Mouse (Mus musculus) embryonic facial prominence, embryonic 13.5 days (tissue): ENCODE data around the gene 4930469K13Rik. TPM values are rescaled to one million over a fixed set of nuclear protein-coding genes. Genes with fewer than 3 reads are reported as not detected.

Experiments
- ATAC-seq: fragments of 200-750 bp; cut with Nextera tagmentation; 2 replicates; pipeline ENCODE4 v1.8.0; 2017; ENCODE audit warnings: low read depth; ENCODE audit not compliant: insufficient number of reproducible peaks, insufficient read depth, low FRiP score, low TSS enrichment
- H3K27ac ChIP-seq: fragments of 300-500 bp; sonication (generic); 2 replicates; pipeline ENCODE4 v1.5.1; 2015; ENCODE audit warnings: moderate library complexity, mild to moderate bottlenecking, inconsistent platforms
- H3K27me3 ChIP-seq: fragments of 300-500 bp; sonication (generic); 2 replicates; pipeline ENCODE4 v1.6.1; 2015; ENCODE audit warnings: mild to moderate bottlenecking, inconsistent platforms
- H3K36me3 ChIP-seq: fragments of 300-500 bp; sonication (generic); 2 replicates; pipeline ENCODE4 v1.6.1; 2015; ENCODE audit warnings: mild to moderate bottlenecking, inconsistent platforms
- H3K4me1 ChIP-seq: fragments of 300-500 bp; sonication (generic); 2 replicates; pipeline ENCODE4 v1.6.1; 2015; ENCODE audit warnings: inconsistent platforms
- H3K4me2 ChIP-seq: fragments of 300-500 bp; sonication (generic); 2 replicates; pipeline ENCODE4 v1.6.1; 2015; ENCODE audit warnings: moderate library complexity, mild to moderate bottlenecking, inconsistent platforms
- H3K4me3 ChIP-seq: fragments of 300-500 bp; sonication (generic); 2 replicates; pipeline ENCODE4 v1.5.1; 2015; ENCODE audit warnings: mild to moderate bottlenecking, inconsistent platforms
- H3K9ac ChIP-seq: fragments of 300-500 bp; sonication (generic); 2 replicates; pipeline ENCODE4 v1.6.1; 2015; ENCODE audit warnings: mild to moderate bottlenecking, inconsistent platforms
- H3K9me3 ChIP-seq: fragments of 300-500 bp; sonication (generic); 2 replicates; pipeline ENCODE4 v1.6.1; 2016; ENCODE audit warnings: inconsistent platforms
- WGBS: fragments of 180-500 bp; shearing (Covaris S2); methylation state at CpG from one replicate; pipeline ENCODE4 v1.1.7; 2015; ENCODE audit warnings: mixed read lengths; 5-methylcytosine and 5-hydroxymethylcytosine counted together
- polyA plus RNA-seq: library from polyadenylated mRNA; unstranded; fragments of >200 nt; fragmentation: Nextera tagmentation; extraction: Ambion mirVana; gene quantifications from 2 replicates; pipeline ENCODE4 v1.2.1, GENCODE M21; 2015

Gene 4930469K13Rik
- polyA plus RNA-seq, 1 experiment from 2014 or later = 1.1 TPM

DNA sequence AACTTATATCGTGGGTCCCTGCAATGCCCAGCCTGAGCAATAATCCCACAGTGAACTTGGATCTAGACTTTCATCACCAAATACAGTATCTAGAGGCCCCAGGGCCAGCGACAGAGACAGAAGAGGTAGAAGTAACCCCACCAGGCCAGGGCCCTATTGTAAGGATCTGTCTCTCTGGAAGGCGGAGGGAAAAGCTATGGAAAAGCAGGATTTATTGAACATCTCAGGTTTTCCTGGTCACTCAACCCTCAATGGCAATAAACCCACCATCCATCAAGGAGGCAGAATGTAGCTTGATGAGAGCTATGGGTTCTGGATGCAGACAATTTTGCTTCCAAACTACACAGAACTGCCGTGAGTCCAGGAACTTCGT, 95.8 kb downstream of the 4930469K13Rik start:
- Histone ChIP-seq H3K36me3 (no peaks in the 10 kb centered on the region), H3K27me3 (no peaks in the 10 kb centered on the region), H3K27ac (no peak overlapping the region), H3K9me3 (no peaks in the 10 kb centered on the region), H3K9ac (no peak overlapping the region), H3K4me3 (no peak overlapping the region), H3K4me2 (no peak overlapping the region), H3K4me1 (no peaks in the 10 kb centered on the region)
- no peak for ATAC-seq
- WGBS = 77% methylated on average over 5 of the region's 5 CpGs

DNA sequence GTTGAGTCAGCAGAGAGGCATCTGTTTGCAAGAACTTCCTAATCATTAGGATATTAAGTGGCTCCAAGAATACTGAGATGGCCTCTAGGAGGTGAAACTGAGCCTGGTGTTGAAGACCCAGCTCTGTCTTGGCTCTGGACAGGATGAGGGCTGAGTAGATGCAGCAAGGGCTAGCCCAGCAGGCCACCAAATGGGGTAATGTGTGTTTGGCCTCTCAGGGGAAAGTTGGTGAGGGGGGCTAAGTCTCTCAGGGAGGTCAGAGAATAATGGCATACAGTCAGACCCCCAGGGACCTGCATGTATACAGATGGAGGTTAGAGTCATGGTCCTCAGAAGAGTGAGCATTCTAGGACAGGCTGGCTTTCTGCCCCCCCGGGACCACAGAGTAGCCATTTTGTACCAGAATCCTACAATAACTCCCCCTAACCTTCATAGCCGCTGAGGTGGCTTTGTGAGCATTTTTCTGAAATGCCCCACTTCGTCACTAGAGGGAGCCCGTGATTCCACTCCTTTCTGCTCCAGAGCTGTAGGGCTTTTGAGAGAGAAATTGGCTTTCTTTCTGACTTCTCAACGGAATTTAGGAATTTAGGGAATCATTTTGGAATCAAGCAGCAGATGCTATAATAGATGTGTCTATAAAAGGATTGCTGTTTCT, 96.3 kb downstream of the 4930469K13Rik start:
- no peaks in the 10 kb centered on the region for H3K27me3 ChIP-seq
- no peak overlapping the region for H3K27ac ChIP-seq
- ATAC-seq = no peak
- H3K36me3 ChIP-seq = no peaks in the 10 kb centered on the region
- H3K9me3 ChIP-seq = no peaks in the 10 kb centered on the region
- 11% methylated on average over 5 of the region's 5 CpGs for WGBS
- H3K9ac ChIP-seq = no peak overlapping the region
- H3K4me2 ChIP-seq = no peak overlapping the region
- no peak overlapping the region for H3K4me3 ChIP-seq
- no peaks in the 10 kb centered on the region for H3K4me1 ChIP-seq

DNA sequence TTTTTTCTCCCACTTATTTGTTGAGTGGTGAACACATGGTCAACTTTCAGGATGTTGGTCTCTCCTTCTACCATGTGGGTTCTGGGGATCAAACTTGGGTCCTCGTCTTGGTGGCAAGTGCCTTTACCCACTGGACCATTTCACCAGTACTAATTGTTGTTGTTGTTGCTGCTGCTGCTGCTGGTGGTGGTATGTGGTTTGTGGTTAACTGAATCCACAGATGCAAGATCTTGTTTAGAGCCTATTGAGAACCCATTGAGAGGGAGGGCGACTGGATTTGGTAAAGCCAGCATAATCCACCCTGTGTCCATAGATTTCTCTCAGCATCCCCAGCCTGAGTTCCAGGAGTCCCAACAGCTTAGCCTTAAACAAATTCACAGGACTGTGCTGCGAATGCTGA, 97.9 kb downstream of the 4930469K13Rik start:
- 76% methylated on average over 3 of the region's 3 CpGs for WGBS
- Histone ChIP-seq H3K27ac (no peak overlapping the region), H3K9ac (no peak overlapping the region), H3K4me1 (no peaks in the 10 kb centered on the region), H3K27me3 (no peaks in the 10 kb centered on the region), H3K36me3 (no peaks in the 10 kb centered on the region), H3K4me3 (no peak overlapping the region), H3K9me3 (no peaks in the 10 kb centered on the region), H3K4me2 (no peak overlapping the region)
- ATAC-seq = no peak

DNA sequence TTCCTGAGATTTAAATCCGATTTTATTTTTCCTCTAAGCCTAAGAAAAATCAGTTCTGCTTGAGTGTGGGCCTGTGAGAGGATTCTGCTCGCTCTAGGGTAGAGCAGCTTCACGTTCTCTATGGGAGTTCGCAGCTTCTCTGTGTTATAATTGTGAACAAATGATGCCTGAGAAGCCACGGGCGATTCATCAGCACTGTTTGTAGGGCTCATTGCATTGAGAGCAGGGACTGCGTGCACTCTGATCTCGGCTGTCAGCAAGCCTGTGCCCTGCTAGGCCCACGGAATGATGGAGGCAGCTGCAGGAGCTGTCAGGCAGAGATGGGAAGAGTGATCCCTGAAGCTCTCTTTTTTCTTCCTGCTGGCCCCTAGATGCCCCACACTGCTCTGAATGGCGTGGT, 100.1 kb downstream of the 4930469K13Rik start:
- Histone ChIP-seq H3K36me3 (no peaks in the 10 kb centered on the region), H3K4me1 (peaks cover 4% of the 10 kb centered on the region; the same call in 1 of the 2 replicates), H3K4me2 (no peak overlapping the region), H3K9me3 (no peaks in the 10 kb centered on the region), H3K4me3 (no peak overlapping the region), H3K27ac (no peak overlapping the region), H3K27me3 (peaks cover 10% of the 10 kb centered on the region; the same call in 1 of the 2 replicates), H3K9ac (no peak overlapping the region)
- no peak for ATAC-seq
- WGBS = 55% methylated on average over 10 of the region's 10 CpGs

DNA sequence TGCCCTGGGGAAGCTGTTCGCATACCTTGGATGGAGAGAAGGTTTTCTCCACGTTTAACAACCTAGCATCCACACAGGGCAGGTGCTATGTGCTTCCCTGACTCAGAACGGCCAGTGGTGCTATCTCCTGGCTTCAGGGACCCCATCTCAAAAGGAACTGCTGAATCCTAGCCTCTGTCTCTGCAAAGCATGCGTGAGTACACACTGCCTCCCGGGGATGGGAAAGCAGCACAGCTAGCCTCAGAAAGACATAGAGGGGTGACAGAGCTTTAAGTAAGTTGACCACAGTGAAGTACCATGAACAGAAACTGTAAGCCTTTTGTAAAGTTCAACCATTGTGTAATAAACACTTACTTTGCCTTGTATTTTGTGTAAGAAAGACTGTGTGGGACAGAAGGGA, 104.9 kb downstream of the 4930469K13Rik start:
- H3K4me2 ChIP-seq = 0 out of 2 replicates have a peak overlapping the region, but pooled peaks have one; percentile 48
- H3K27me3 ChIP-seq = peaks cover 29% of the 10 kb centered on the region
- no peak overlapping the region for H3K4me3 ChIP-seq
- H3K9ac ChIP-seq = no peak overlapping the region
- no peak for ATAC-seq
- WGBS = 67% methylated on average over 5 of the region's 5 CpGs
- no peak overlapping the region for H3K27ac ChIP-seq
- H3K4me1 ChIP-seq = peaks cover 10% of the 10 kb centered on the region
- H3K9me3 ChIP-seq = no peaks in the 10 kb centered on the region
- H3K36me3 ChIP-seq = no peaks in the 10 kb centered on the region

DNA sequence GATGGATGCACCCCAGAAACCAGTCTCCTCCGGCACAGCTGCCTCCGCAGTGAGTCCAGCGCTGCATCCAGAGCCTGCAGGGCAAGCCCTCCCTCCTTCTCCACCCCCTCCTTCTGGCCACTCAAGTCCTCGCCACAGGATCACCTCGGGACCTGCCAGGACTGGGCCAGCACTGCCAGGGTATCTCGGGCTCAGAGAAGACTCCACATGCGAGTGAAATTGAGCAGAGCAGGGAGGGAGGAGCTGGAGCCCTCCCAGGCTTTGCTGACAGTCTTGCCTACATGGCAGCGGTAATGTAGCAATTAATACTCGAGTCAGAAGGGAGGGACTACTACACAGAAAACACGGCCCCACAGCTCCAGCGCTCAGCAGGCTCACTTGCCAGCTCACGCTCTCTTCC, 105.4 kb downstream of the 4930469K13Rik start, which contains the start of gene Kcnip1:
Gene Kcnip1 (minus strand): TSS at position 215 of the 400 bp plus-strand sequence.
- H3K4me3 ChIP-seq = no peak within 1 kb of the TSS
- 0 out of 2 replicates have a peak, but pooled peaks have one; percentile 39 for ATAC-seq
- H3K9ac ChIP-seq = 0 out of 2 replicates have a peak within 1 kb of the TSS, but pooled peaks have one; percentile 16
- H3K4me2 ChIP-seq = peak within 1 kb of the TSS; percentile 48
- H3K27ac ChIP-seq = no peak within 1 kb of the TSS
- WGBS = 22% methylated on average over 12 of the region's 12 CpGs
- peaks cover 29% of the 10 kb centered on the region for H3K27me3 ChIP-seq
- no peaks in the 10 kb centered on the region for H3K9me3 ChIP-seq
- H3K36me3 ChIP-seq = no peaks in the 10 kb centered on the region
- H3K4me1 ChIP-seq = peaks cover 10% of the 10 kb centered on the region

DNA sequence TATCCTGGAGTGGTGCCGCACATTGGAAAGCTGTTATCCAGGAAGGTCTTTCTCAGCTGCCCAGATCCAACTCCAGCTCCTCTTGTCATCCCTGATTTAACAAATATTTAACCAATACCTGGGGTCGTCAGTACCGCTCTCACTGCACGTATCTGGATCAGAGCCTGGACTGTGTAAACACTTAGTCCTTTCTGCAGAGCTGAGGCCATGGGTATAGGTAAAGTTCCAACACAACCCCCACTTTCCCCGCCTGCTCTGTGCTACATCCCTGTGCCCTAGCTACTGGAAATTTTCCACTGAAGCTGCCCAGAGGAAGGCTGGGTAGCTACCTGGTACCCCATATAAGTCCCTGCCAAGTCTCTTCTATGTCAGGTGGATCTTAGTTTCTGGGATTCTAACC, 108.4 kb downstream of the 4930469K13Rik start:
- Histone ChIP-seq H3K9me3 (no peaks in the 10 kb centered on the region), H3K4me2 (no peak overlapping the region), H3K27me3 (peaks cover 26% of the 10 kb centered on the region), H3K27ac (no peak overlapping the region), H3K4me3 (no peak overlapping the region), H3K36me3 (no peaks in the 10 kb centered on the region), H3K4me1 (peaks cover 10% of the 10 kb centered on the region), H3K9ac (no peak overlapping the region)
- 85% methylated on average over 5 of the region's 5 CpGs for WGBS
- ATAC-seq = no peak

DNA sequence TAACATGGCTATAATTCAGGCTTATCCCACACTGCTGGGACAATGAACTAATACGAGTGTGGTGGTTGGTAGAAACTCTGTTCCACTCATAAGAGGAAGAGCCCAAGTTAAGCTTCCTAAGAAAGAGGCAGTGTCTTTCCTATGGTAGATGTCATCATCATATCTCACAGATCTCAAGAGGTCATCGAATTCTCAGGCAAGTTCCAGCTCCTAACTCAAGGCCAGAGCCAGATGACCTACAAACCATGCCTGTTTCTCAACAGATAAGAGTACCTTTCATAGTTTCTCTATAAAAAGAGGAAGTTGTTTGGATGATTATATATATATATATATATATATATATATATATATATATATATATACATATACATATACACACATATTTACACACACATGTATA, 111.8 kb downstream of the 4930469K13Rik start:
- Histone ChIP-seq H3K4me1 (no peaks in the 10 kb centered on the region), H3K27ac (no peak overlapping the region), H3K9me3 (no peaks in the 10 kb centered on the region), H3K4me3 (no peak overlapping the region), H3K4me2 (no peak overlapping the region), H3K9ac (no peak overlapping the region), H3K27me3 (peaks cover 5% of the 10 kb centered on the region; the same call in 1 of the 2 replicates), H3K36me3 (no peaks in the 10 kb centered on the region)
- ATAC-seq = no peak
- 88% methylated on average over 2 of the region's 2 CpGs for WGBS

DNA sequence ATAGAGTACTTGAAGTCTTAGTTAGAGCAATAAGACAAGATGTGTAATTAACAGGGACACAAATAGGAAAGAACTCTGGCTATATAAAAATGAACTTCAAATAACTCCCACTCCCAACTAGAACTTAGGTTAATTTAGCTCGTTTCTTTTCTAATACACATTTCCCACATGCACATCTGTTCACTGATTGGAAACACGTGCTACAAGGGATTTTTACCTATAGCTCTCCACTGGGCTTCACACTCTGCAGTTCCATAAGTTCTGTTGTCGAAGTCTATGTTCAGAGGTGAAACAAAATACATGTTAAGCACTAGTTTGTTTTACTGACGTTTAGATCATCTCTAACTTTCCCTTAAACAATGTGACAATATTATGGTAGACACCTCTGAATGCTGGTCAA, 118.2 kb downstream of the 4930469K13Rik start:
- no peaks in the 10 kb centered on the region for H3K27me3 ChIP-seq
- 38% methylated on average over 4 of the region's 4 CpGs for WGBS
- no peak for ATAC-seq
- no peaks in the 10 kb centered on the region for H3K36me3 ChIP-seq
- no peak overlapping the region for H3K9ac ChIP-seq
- H3K27ac ChIP-seq = no peak overlapping the region
- H3K4me1 ChIP-seq = no peaks in the 10 kb centered on the region
- no peak overlapping the region for H3K4me3 ChIP-seq
- H3K9me3 ChIP-seq = no peaks in the 10 kb centered on the region
- H3K4me2 ChIP-seq = no peak overlapping the region

DNA sequence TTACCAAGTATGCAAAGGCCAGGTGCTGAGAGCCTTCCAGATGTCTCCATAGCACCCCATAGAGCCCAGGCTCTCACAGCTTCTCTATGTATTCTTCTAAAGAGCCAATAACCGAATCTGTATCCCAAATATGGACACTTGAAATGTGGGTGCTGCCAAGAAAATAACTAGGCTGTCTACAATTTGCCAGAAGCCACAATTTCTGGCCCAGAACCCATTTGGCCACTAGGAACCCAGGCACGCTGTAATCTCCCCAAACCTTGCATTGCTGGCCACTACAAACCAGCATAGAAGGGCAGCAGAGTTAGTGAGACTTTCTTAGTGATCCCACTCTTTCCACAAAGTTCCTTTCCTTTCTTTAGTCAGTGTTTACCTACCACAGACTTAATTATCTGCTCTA, 123.2 kb downstream of the 4930469K13Rik start:
- H3K36me3 ChIP-seq = no peaks in the 10 kb centered on the region
- no peak for ATAC-seq

DNA sequence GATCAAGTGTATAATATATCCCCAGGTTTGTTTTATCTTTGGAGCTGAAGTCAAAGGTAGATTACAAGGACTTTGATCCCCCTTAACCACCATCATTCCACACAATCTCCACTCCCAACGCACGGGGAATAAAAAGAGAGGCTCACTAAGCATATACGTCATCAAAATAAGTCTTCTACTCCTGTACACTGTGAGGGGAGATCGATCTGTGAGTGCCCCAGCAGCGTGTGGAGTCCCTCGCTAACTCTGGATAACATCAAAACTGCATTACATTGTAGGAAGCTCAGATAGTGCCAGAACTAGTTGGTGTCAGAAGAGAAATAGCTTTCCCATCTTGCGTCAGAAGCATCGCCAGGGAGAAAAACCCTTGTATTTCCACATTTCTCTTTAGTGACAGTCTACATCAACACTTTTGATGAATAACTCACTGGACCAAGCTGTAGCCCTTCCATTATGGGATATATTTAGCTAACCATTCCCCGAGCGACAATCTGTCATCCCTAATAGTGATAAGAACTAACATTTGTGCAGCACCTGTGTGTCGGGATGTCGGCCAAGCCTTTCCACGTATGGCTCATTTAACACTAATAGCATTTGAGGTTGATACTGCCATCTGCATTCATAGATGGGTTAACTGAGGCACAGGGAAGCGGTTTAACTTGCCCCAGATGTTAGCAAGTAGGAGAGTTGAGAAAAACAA, 123.9 kb downstream of the 4930469K13Rik start:
- H3K27ac ChIP-seq = no peak overlapping the region
- H3K9me3 ChIP-seq = no peaks in the 10 kb centered on the region
- peaks cover 4% of the 10 kb centered on the region; the same call in 1 of the 2 replicates for H3K27me3 ChIP-seq
- no peak overlapping the region for H3K9ac ChIP-seq
- H3K4me2 ChIP-seq = no peak overlapping the region
- 75% methylated on average over 14 of the region's 14 CpGs for WGBS
- H3K4me1 ChIP-seq = 0 out of 2 replicates have a peak, but pooled peaks cover 6% of the 10 kb centered on the region
- no peak overlapping the region for H3K4me3 ChIP-seq
- ATAC-seq = no peak
- no peaks in the 10 kb centered on the region for H3K36me3 ChIP-seq

More for the DNA sequence above, 123.2 kb downstream of the 4930469K13Rik start:
- Histone ChIP-seq H3K4me1 (no peaks in the 10 kb centered on the region), H3K9ac (no peak overlapping the region), H3K27ac (no peak overlapping the region), H3K4me3 (no peak overlapping the region), H3K27me3 (peaks cover 4% of the 10 kb centered on the region; the same call in 1 of the 2 replicates), H3K9me3 (no peaks in the 10 kb centered on the region), H3K4me2 (no peak overlapping the region)
- 86% methylated on average over 2 of the region's 2 CpGs for WGBS

DNA sequence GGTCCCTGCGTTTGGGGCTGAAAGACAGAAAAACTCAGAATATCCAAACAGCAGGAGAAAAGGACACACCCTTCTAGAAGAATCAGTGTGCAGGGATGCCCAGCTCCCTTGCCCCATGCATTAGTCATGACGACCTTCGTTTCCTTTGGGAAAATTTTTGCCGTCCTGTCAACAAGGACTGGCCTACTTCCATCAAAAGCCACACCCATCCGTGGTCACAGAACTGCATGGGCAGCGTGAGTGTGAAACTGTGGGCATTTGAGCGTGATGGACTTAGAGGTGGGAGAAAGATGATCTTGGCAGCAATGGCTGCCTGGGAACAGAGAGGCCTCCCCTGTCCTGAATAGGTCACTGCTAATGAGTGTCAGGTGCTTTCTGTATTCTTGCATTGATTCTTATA, 126.2 kb downstream of the 4930469K13Rik start:
- Histone ChIP-seq H3K4me3 (no peak overlapping the region), H3K4me1 (0 out of 2 replicates have a peak, but pooled peaks cover 13% of the 10 kb centered on the region), H3K9ac (no peak overlapping the region), H3K9me3 (no peaks in the 10 kb centered on the region), H3K27me3 (peaks cover 4% of the 10 kb centered on the region; the same call in 1 of the 2 replicates), H3K36me3 (no peaks in the 10 kb centered on the region), H3K27ac (no peak overlapping the region), H3K4me2 (no peak overlapping the region)
- no peak for ATAC-seq
- 75% methylated on average over 7 of the region's 7 CpGs for WGBS
